Mouse (Mus musculus) megakaryocyte, embryonic 14.5 days (primary cell): Measurements from ENCODE around the gene Fkbp5.

Source experiments
- FLI1 ChIP-seq: IDR thresholded peaks from 2 replicates; pipeline ENCODE4 v1.6.1; 2012; ENCODE audit warnings: low read length, inconsistent platforms, mixed read lengths
- GATA1 ChIP-seq: IDR thresholded peaks from 3 replicates; pipeline ENCODE4 v1.6.1; 2012; ENCODE audit warnings: mixed read lengths, low read length, inconsistent platforms, borderline replicate concordance

DNA sequence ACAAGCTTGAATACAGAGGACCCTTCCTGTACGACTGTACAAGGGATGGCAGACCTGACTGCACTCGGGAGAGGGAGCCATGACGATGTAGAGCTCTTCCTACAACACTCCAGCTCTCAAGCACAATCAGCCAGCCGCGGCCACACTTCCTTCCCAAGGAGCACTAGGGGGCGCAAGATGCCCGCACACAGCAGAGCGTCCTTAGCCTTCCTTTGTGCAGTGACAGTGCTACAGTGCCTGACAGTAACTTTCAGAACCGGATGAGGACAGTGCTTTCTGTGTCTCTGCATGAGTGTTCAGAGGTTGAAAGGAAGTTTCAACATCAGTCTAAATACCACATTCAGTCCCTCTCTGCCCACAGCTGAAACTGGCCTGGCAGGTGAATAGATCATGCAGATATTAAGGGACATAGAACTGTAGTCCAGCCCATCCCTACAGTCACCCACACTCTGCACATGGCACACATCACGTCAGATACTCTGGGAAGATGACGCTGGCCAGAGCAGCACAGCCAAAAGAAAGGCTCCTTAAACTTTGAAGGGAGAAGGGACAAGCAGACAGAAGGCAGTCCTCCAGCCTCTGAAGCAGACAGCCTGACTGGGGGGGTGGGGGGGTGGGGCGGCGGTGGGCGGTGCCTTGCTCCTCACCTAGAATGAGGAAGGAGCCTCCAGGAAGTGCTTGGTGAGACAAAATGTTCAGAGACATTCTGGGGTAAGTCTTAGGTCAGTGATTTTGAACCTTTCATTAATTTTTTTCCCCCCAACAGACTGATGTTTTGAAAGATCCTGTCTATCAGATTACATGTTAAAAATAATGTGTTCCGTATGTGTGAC, 109.7 kb downstream of the Fkbp5 start:
- TF ChIP-seq GATA1 (no peak), FLI1 (no peak)
